Mouse (Mus musculus) layer of hippocampus, postnatal 10 days (tissue): ENCODE results near the gene Adra1d. TPM values are rescaled to one million over a fixed set of nuclear protein-coding genes. Genes with fewer than 3 reads are reported as not detected.

Experiments
- DNase-seq, 2 experiments: peaks; one replicate each; pipeline ENCODE4 v3.0.0; 2021; ENCODE audit warnings: low spot score in 2 of 2
- long read RNA-seq: library from polyadenylated mRNA; stranded (forward); transcript quantifications from one replicate; pipeline ENCODE4 v2.0.0, GENCODE M21; 2023
- total RNA-seq, 2 experiments: library from RNA; stranded (reverse); gene quantifications; 2 replicates each; pipeline ENCODE4 v1.2.3; 2021

Adra1d gene
- total RNA-seq: 10 to 100 TPM; 39.6 to 43.2 TPM
- long read RNA-seq, transcript Adra1d-201 (2 exons, 1,899 nt): major isoform, 15 of 16 reads
- long read RNA-seq, partial matches to known transcripts: 0 of 16 reads
- long read RNA-seq, other reads (novel, unspliced or antisense): 1 of 16 reads

- peak in 1 of 2 experiments; percentile 49 for DNase-seq
These were observed at the start of gene Adra1d for GRCm38 (mm10) chr2:131561891-131562585. TSS of gene Adra1d (minus strand) at chr2:131562283.

GRCm38 (mm10) chr2:131601881-131602280 lies 39.8 kb upstream of the Adra1d start:
- no peak for DNase-seq

- DNase-seq: no peak
These were observed 32.8 kb upstream of the Adra1d start for GRCm38 (mm10) chr2:131594871-131595270.

DNA sequence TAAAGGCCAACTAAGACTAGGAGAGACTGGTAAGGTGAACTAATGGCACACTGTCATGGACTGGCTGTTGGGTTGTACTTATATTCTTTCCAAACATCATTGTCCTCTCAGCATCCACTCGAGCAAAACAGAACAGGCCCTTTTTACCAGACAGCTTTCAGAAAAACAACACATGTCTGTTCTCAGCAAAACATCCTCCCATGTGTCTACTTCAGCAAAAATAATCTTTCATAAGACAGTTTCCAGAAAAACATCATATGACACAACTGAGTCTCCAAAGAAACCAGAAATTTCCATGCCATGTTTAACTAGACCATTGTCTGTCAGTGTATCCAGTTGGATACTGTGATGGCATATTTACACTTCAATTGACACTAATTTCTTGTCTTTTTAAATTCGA lies 25.4 kb upstream of the Adra1d start:
- DNase-seq: no peak

GRCm38 (mm10) chr2:131581506-131581905 lies 19.4 kb upstream of the Adra1d start:
- DNase-seq: no peak

DNA sequence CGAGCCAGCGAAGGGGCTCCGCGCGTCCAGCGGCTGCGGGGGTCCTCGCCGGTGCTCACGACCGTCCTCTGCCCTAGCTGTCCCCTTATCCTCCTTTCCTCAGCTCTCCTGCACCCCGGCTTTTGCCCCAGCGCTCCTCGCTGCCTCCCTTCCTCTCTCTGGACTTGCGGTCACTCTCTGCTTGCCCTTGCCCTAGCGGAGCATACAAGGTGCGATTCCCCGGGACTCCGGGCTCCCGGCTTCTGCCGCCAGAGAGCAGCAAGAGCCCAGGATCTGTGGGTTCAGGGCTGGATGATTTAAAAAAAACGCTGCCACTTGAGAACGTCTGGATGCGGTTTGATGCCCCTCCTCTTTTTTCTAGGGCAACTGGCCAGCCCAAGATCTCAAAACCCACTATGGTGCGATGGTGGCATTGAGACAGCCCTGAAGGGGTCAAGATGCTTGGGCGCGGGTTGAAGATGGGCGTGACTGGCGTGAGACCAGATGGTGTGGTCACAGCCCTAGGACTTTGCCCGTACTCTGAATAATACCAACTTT lies 571 bp upstream of the Adra1d start:
- peak; percentile 73 to 81 for DNase-seq

GRCm38 (mm10) chr2:131561344-131561870 lies 676 bp downstream of the Adra1d start:
- no peak for DNase-seq

- no peak for DNase-seq
These were observed 1.7 kb downstream of the Adra1d start for GRCm38 (mm10) chr2:131560205-131560919.

GRCm38 (mm10) chr2:131557896-131558295 lies 4.2 kb downstream of the Adra1d start:
- DNase-seq: no peak

GRCm38 (mm10) chr2:131552736-131553400 lies 9.2 kb downstream of the Adra1d start:
- DNase-seq: no peak

DNA sequence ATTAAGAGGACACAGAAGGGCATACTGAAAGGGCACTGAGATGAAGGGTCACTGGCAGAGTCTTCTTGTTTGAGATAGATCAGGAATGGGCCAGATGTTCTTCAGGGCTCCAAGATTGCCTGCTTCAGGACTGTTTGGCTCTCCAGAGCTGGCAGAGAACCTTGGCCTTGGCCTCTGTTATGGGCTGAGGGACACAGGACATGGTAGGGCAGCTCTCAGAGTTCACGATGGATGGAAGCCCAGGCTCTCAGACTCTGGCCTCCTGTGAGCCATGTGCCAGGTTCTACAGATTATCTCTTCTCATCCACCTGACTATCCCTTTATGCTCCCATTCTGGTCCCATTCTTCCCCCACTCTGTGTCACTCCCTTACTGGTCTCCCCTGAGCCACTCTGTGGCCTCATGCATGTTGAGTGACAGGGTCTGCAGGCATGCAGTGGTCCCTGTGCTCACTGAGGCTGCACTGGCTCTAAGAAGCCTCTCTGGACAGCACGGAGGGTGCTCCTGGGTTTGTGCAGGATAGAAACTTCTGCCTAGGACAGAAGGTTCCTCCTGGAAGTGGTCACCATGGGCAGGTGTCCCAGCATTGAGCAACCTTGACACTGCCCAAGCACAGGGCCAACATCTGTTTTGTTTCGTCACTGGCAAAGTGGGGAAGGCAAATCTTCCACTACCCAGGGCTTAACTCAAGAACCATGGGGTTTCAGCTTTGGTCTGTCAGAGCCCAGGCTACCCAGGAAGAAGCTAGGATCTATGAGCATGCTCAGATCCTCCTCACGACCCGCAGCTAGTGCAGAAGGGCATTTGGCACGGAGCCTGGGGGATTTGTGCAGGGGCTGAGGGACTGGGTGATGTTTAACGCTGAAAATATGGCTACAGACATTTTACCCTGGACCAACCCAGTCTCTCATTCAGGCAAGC lies 10.1 kb downstream of the Adra1d start:
- no peak for DNase-seq

DNA sequence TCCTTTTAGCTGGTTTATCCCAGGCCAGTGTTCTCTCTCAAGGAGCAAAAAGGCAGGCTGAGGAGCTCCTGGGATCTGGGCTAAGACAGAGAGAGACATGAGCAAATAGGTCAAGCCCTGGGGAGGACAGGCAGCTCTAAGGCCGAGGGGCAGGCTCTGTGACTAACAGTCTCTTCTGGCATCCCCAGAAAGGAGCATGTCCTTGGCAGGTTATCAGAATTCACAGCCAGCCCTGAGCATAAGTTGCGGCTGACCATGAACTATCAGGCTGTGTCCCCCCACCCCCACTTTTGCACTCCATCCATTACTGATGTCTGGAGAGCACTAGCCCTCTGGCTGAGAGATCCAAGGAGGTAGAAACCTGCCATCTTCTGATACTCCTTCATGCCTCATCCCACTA lies 11.2 kb downstream of the Adra1d start:
- no peak for DNase-seq

GRCm38 (mm10) chr2:131550474-131550873 lies 11.6 kb downstream of the Adra1d start:
- no peak for DNase-seq

- DNase-seq: no peak
These were observed 13.0 kb downstream of the Adra1d start for GRCm38 (mm10) chr2:131549090-131549489.

GRCm38 (mm10) chr2:131548330-131548729 lies 13.8 kb downstream of the Adra1d start:
- no peak for DNase-seq

- DNase-seq: no peak
These were observed 15.2 kb downstream of the Adra1d start for GRCm38 (mm10) chr2:131546745-131547408.

- DNase-seq: no peak
These were observed 15.8 kb downstream of the Adra1d start for GRCm38 (mm10) chr2:131546308-131546700.

DNA sequence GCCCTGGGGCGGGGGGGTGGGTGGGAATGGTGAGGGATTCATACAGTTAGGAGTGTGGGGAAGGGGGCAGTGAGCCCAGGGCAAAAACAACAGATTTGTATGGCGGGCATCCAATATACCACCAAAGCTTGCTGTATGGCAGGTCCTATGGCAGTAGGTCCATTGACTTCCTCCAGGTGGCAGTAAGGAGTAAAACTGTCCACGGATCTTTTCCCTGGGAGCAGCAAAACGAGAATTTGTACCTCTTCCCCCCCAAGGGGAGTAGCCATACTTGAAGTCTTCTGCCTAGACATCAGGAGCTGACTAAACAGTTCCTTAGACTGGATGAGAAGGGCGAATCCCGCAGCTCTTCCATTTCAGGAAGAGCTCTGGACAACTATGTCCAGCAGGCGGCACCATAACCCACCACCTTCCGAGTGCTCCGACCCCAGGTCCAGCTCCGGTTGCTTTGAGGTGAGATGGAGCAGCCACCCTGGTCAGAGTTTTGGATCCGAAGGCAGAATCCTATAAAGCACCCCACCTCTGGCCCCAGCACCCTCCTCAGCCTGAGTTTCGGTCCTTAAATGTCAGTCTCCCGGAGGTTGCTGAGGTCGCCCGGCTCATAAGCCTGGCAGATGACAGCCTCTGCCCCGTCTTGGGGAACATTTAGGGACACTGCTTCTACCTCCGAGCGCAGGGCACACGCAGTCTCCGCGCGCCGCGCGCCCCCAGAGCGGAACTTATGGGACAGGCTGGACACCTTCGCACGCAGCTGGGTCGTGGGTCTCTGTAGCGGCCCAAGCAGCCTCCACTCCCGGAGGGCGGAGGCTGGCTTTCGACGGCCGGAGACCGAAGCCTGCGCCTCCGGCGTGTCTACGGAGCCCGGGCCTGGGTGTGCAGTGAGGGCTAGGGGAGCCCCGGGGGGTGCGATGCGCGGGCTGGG lies 16.4 kb downstream of the Adra1d start:
- DNase-seq: peak; percentile 58 to 71

DNA sequence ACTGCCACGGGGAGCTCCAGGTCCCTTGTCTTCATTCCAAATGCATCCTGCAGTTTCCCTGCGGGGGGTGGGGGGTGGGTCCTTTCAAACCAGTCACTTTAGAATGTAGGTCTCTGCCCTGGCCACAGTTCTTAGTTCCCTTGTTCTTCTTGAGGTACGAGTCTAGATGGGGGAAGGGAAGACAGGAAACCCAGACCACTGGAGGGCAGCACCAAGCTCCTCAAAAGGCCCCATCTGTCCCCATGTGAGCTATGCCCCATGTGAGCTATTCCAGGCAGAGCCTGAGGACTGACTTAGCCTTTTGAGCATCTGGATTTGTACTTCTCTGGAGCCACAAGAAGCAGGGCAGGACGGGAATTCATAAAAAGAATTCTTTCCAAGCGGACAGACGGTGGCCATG lies 19.6 kb downstream of the Adra1d start:
- DNase-seq: peak; percentile 27 to 43
